Mouse (Mus musculus): ENCODE data around the gene Zkscan3. TPM values are rescaled to one million over a fixed set of nuclear protein-coding genes. Genes with fewer than 3 reads are reported as not detected.

Gene Zkscan3
- total RNA-seq, 2 experiments from 2014 or later: 32.3 to 49.1 TPM

DNA sequence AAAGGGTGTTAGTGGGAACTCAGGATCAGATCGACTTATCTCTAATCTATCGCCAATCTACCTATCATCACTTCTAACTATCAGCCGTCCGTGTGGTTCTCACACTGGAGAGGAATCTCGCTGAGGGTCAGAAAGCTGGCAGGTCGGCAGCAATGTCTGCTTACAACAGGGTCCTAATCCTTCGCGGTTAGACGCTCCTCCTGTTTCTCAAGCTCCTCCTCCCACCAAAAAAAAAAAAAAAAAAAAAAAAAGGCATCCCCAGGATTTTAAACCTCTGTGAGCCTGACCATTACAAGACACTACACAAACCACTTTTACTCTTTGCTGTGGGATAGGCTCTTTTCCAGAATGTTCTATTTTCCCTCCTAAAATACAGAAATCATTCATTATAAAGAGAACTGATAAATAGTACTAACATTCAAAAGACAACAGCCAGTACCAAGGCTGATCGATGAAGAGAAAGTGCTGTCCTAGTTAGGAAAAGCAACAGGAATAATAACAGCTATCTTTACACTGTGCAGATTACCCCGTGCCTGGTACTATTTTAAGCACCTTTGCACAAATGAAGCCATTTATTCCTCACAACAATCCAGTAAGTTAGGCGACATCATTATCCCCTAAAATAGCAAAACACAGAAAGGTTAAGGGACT lies 794 bp downstream of the Zkscan3 start:
- peak; percentile 58; the same call in 1 of the 2 replicates for ATAC-seq (replicated peaks; ENCODE audit: low FRiP score, low TSS enrichment, poor library complexity, severe bottlenecking)

- ATAC-seq (replicated peaks; ENCODE audit: low FRiP score, low TSS enrichment, poor library complexity, severe bottlenecking): no peak
Measured at GRCm38 (mm10) chr13:21401166-21401565, 1.4 kb downstream of the Zkscan3 start.

GRCm38 (mm10) chr13:21397486-21397885 lies 5.1 kb downstream of the Zkscan3 start:
- no peak for ATAC-seq (replicated peaks; ENCODE audit: low FRiP score, low TSS enrichment, poor library complexity, severe bottlenecking)

DNA sequence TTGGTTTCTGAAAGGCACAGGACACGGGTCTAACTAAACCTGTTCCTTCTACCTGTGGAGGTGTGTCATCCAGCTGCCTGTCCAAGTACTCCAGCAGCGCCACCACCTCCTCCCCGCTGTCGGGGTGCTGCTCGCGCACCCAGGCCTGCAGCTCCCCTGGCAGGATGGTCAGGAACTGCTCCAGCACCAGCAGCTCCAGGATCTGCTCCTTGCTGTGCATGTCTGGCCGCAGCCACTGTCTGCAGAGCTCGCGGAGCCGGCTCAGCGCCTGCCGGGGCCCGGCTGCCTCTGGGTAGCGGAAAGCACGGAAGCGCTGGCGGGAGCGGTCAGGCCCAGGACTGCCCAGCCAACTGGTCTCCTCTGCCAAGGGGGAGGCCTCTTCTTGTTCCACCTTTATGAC lies 6.5 kb downstream of the Zkscan3 start:
- ATAC-seq (replicated peaks; ENCODE audit: low FRiP score, low TSS enrichment, poor library complexity, severe bottlenecking): peak; percentile 30; the same call in 1 of the 2 replicates

DNA sequence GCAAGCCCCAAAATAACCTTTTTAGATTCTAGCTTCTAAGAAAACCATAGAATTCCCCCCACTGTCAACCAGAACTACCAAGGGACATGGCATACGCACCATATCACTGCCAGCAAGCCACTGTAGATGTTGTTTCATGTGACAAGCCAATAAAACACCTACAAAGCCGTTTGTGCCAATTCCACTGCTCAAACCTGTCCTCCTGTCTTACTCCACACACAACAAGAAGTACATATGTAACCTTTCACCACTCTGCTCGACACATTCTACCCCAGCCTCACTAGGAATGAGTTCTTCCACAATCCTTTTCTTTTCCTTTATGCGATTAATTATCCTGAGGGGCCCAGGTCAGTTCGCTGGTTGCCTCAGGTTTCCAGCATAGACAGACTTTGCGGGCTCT lies 6.9 kb downstream of the Zkscan3 start:
- no peak for ATAC-seq (replicated peaks; ENCODE audit: low FRiP score, low TSS enrichment, poor library complexity, severe bottlenecking)

DNA sequence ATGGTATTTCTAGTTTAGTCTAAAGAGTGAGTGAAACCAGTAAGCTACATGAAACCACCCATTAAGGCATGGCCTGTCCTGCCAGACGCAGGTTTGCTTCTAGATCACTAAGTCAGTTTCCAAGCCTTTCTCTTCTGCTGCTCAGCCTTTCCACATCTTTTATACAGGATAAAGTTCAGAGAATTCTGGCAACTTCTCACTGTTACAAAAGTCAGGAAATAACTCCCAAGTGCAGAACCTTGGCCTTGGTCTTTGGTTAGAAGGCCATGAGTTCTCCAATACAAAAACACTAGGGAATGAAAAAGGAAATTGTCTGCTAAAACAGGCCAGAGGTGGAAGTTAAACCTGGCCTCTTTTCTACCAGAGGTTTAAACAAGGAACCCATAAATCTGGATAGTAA lies 7.3 kb downstream of the Zkscan3 start:
- no peak for ATAC-seq (replicated peaks; ENCODE audit: low FRiP score, low TSS enrichment, poor library complexity, severe bottlenecking)

DNA sequence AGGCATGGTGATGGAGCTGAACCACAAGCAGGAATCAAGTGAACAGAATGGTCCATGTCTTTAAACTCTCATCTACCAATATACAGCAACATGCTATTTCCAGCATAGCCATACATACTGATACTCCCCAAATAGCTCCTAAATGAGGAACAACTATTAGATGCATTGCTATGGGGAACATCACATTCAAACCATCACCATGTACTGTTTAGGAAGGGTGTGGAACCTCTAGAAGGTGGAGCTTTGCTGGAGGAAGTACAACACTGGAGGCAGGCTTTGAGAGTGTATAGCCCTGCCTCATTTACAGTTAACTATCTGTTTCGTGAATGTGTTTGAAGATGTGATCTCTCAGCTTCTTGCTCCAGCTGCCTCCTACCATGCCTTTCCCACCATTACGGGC lies 24.8 kb downstream of the Zkscan3 start:
- no peak for ATAC-seq (replicated peaks; ENCODE audit: low FRiP score, low TSS enrichment, poor library complexity, severe bottlenecking)

DNA sequence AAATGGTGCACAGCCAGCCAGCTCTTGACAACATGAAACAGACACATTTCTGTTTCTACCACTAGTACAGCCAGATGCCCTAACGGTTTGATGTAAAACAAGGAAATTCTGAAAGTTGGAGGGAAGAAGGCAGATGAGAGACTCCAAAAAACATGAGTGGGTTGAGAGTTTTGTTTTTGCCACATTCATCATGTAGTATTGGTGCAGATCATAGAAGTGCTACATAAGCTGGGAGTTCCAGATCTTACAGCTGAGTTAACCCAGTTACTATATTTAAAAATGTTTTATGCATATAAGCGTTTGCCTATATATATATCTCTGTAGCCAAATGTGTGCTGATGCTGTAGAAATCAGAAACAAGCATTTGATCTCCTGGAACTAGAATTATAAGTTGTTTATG lies 29.9 kb downstream of the Zkscan3 start:
- no peak for ATAC-seq (replicated peaks; ENCODE audit: low FRiP score, low TSS enrichment, poor library complexity, severe bottlenecking)

DNA sequence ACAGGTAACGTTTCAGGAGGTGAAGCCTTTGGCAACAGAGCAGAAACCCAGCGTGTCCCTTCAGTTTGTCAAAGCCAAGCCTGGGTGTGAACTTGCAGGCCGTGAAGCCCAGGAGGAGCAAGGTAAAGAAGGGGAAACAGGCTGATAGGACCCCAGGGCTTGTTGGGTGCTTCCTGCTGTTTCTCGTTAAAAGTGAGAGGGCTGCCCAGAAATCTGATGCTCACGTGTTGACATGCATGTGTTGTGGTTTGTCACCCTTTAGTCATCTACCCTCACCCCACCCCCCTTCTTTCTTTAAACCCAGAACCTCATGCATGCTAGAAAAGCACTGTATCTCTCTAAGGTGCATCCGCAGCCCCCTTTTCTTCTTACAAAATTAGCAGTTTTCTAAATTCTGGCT lies 35.9 kb downstream of the Zkscan3 start:
- ATAC-seq (replicated peaks; ENCODE audit: low FRiP score, low TSS enrichment, poor library complexity, severe bottlenecking): no peak

GRCm38 (mm10) chr13:21363719-21364118 lies 38.8 kb downstream of the Zkscan3 start:
- ATAC-seq (replicated peaks; ENCODE audit: low FRiP score, low TSS enrichment, poor library complexity, severe bottlenecking): no peak

DNA sequence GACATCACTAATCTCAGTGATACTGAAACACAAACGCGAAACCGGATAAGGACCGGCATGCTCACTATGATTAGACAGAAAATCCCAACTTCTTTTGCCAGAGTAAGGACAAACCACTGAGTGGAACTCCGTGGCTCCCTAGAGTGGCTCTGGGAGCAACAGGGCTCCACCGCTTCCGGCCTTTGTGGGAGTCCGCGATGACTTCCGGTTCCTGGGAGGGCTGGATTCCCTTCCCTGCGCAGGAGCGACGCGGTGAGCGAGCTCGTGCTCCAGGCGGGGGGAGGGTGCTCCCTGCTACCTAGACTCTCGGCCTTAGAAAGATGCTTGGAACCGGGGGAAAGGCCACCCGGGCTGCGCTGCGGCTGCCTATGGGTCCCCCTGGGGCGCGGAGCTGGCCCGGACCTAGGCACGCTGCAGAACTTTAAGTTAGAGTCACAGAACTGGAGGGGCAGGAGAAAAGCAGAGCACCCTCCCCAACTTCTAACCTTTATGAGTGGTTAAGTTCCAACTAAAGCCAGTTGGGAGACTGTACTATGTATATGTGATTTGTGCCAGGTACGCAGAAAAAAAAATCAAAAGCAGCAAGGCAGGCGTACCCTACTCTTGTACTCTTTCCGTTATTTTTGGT lies 39.8 kb downstream of the Zkscan3 start, which contains the start of gene Zscan12:
Gene Zscan12, plus strand, starts transcription at position 200 of the 628 bp plus-strand sequence.
- ATAC-seq (replicated peaks; ENCODE audit: low FRiP score, low TSS enrichment, poor library complexity, severe bottlenecking): peak; percentile 100

DNA sequence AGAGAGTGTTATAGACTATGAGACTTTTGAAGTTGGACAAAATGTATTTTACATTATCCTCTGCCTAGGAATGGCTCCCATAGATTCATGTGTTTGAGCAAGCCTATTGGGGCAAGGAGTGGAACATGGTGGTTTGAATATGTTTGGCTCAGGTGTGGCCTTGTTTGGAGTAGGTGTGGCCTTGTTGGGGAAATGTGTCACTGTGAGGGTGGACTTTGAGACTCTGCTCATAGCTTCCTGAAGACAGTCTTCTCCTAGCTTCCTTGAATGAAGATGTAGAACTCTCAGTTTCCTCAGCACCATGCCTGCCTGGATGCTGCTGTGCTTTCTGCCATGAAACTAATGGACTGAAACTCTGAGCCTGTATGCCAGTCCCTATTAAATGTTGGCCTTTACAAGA lies 52.0 kb downstream of the Zkscan3 start:
- ATAC-seq (replicated peaks; ENCODE audit: low FRiP score, low TSS enrichment, poor library complexity, severe bottlenecking): no peak

DNA sequence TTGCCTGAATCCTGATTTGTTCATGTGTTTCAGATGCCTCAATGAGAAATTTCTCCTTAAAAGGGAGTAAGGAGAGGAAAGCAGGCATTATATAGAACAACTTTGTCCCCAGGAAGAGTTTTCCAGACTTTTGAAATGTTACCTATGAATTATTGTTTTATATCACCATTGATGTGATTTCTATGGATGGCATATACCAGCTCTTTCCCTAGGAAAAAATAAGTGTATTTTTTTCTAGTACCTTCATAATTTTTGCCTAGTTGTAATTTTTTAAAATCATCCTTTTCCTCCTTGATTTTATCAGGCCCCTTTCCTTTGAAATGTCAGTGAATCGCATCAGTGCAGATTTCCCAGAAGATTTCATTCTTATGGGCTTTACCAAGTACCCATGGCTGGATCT lies 55.9 kb downstream of the Zkscan3 start, which contains the start of gene Olfr1367:
Gene Olfr1367, plus strand, starts transcription at position 301 of the 400 bp plus-strand sequence.
- ATAC-seq (replicated peaks; ENCODE audit: low FRiP score, low TSS enrichment, poor library complexity, severe bottlenecking): no peak

Other genes starting within 250 kb of the Zkscan3 start
- gene Trim27, start 223.3 kb downstream of the Zkscan3 start, total RNA-seq (2014; fragmentation: Nextera tagmentation): 97.9 and 102 TPM in 2 replicates
- gene Trim27, start 223.3 kb downstream of the Zkscan3 start, total RNA-seq (2017): 159 and 225 TPM in 2 replicates
- not detected in 2 replicates for gene Gpx5, start 110.0 kb downstream of the Zkscan3 start, total RNA-seq (2014; fragmentation: Nextera tagmentation)
- not detected in 2 replicates for gene Gpx5, start 110.0 kb downstream of the Zkscan3 start, total RNA-seq (2017)
- gene Gpx6, start 90.6 kb downstream of the Zkscan3 start, total RNA-seq (2014; fragmentation: Nextera tagmentation): not detected in 2 replicates
- gene Gpx6, start 90.6 kb downstream of the Zkscan3 start, total RNA-seq (2017): not detected in 2 replicates
- not detected in 2 replicates for gene Olfr1367, start 55.8 kb downstream of the Zkscan3 start, total RNA-seq (2014; fragmentation: Nextera tagmentation)
- gene Olfr1367, start 55.8 kb downstream of the Zkscan3 start, total RNA-seq (2017): not detected in 2 replicates
- 8.5 and 11.1 TPM in 2 replicates for gene Zscan12, start 39.9 kb downstream of the Zkscan3 start, total RNA-seq (2014; fragmentation: Nextera tagmentation)
- gene Zscan12, start 39.9 kb downstream of the Zkscan3 start, total RNA-seq (2017): 11.0 and 20.0 TPM in 2 replicates
- 2.8 and 4.3 TPM in 2 replicates for gene Pgbd1, start 38.3 kb upstream of the Zkscan3 start, total RNA-seq (2014; fragmentation: Nextera tagmentation)
- gene Pgbd1, start 38.3 kb upstream of the Zkscan3 start, total RNA-seq (2017): 4.5 and 6.1 TPM in 2 replicates
- gene Zscan26, start 51.0 kb upstream of the Zkscan3 start, total RNA-seq (2014; fragmentation: Nextera tagmentation): 11.1 and 23.8 TPM in 2 replicates
- gene Zscan26, start 51.0 kb upstream of the Zkscan3 start, total RNA-seq (2017): 16.8 and 21.2 TPM in 2 replicates
- gene Nkapl, start 65.8 kb upstream of the Zkscan3 start, total RNA-seq (2014; fragmentation: Nextera tagmentation): not detected in 2 replicates
- 1.1 TPM in 1 of 2 replicates, not detected in the other for gene Nkapl, start 65.8 kb upstream of the Zkscan3 start, total RNA-seq (2017)
- gene Zkscan4, start 76.2 kb upstream of the Zkscan3 start, total RNA-seq (2014; fragmentation: Nextera tagmentation): not detected in 2 replicates
- gene Zkscan4, start 76.2 kb upstream of the Zkscan3 start, total RNA-seq (2017): not detected in 2 replicates
- not detected in 2 replicates for gene Gm10065, start 76.7 kb upstream of the Zkscan3 start, total RNA-seq (2014; fragmentation: Nextera tagmentation)
- gene Gm10065, start 76.7 kb upstream of the Zkscan3 start, total RNA-seq (2017): not detected in 2 replicates
- gene AK157302, start 92.5 kb upstream of the Zkscan3 start, total RNA-seq (2014; fragmentation: Nextera tagmentation): 2.1 and 2.6 TPM in 2 replicates
- gene AK157302, start 92.5 kb upstream of the Zkscan3 start, total RNA-seq (2017): 0.19 and 0.23 TPM in 2 replicates
- 3.7 and 8.4 TPM in 2 replicates for gene Gm11273, start 98.7 kb upstream of the Zkscan3 start, total RNA-seq (2014; fragmentation: Nextera tagmentation)
- gene Gm11273, start 98.7 kb upstream of the Zkscan3 start, total RNA-seq (2017): 2.0 and 10.4 TPM in 2 replicates
- 14.6 and 23.6 TPM in 2 replicates for gene Zkscan8, start 128.4 kb upstream of the Zkscan3 start, total RNA-seq (2014; fragmentation: Nextera tagmentation)
- 12.3 and 15.4 TPM in 2 replicates for gene Zkscan8, start 128.4 kb upstream of the Zkscan3 start, total RNA-seq (2017)
- gene Olfr1366, start 140.1 kb upstream of the Zkscan3 start, total RNA-seq (2014; fragmentation: Nextera tagmentation): not detected in 2 replicates
- gene Olfr1366, start 140.1 kb upstream of the Zkscan3 start, total RNA-seq (2017): not detected in 2 replicates
- gene Olfr1535, start 157.1 kb upstream of the Zkscan3 start, total RNA-seq (2014; fragmentation: Nextera tagmentation): not detected in 2 replicates
- not detected in 2 replicates for gene Olfr1535, start 157.1 kb upstream of the Zkscan3 start, total RNA-seq (2017)
- not detected in 2 replicates for gene Olfr1364, start 179.0 kb upstream of the Zkscan3 start, total RNA-seq (2014; fragmentation: Nextera tagmentation)
- gene Olfr1364, start 179.0 kb upstream of the Zkscan3 start, total RNA-seq (2017): not detected in 2 replicates
- not detected in 2 replicates for gene Olfr1362, start 211.3 kb upstream of the Zkscan3 start, total RNA-seq (2014; fragmentation: Nextera tagmentation)
- not detected in 2 replicates for gene Olfr1362, start 211.3 kb upstream of the Zkscan3 start, total RNA-seq (2017)
- gene Olfr11, start 239.8 kb upstream of the Zkscan3 start, total RNA-seq (2014; fragmentation: Nextera tagmentation): not detected in 2 replicates
- gene Olfr11, start 239.8 kb upstream of the Zkscan3 start, total RNA-seq (2017): not detected in 2 replicates